Mouse (Mus musculus) stomach, embryonic 14.5 days (tissue): ENCODE measurements around the gene Bax. TPM values are rescaled to one million over a fixed set of nuclear protein-coding genes. Genes with fewer than 3 reads are reported as not detected.

Experiments used
- ATAC-seq: fragments of 200-750 bp; cut with Nextera tagmentation; 2 replicates; pipeline ENCODE4 v1.8.0; 2017; ENCODE audit warnings: low read depth, moderate TSS enrichment; ENCODE audit not compliant: insufficient number of reproducible peaks, insufficient read depth, low FRiP score
- H3K27ac ChIP-seq: fragments of 300-500 bp; sonication (generic); 2 replicates; pipeline ENCODE4 v1.5.1; 2014; ENCODE audit warnings: mild to moderate bottlenecking, low read length, moderate library complexity, mixed read lengths
- H3K27me3 ChIP-seq: fragments of 300-500 bp; sonication (generic); 2 replicates; pipeline ENCODE4 v1.6.1; 2014; ENCODE audit warnings: low read length, control low read depth, mixed read lengths; ENCODE audit not compliant: control insufficient read depth, insufficient read depth
- H3K36me3 ChIP-seq: fragments of 300-500 bp; sonication (generic); 2 replicates; pipeline ENCODE4 v1.6.1; 2014; ENCODE audit warnings: mild to moderate bottlenecking, control low read depth, low read length, moderate library complexity, mixed read lengths; ENCODE audit not compliant: control insufficient read depth, insufficient read depth
- H3K4me1 ChIP-seq: fragments of 300-500 bp; sonication (generic); 2 replicates; pipeline ENCODE4 v1.6.1; 2014; ENCODE audit warnings: low read length, control low read depth, mixed read lengths; ENCODE audit not compliant: control insufficient read depth, insufficient read depth
- H3K4me2 ChIP-seq: fragments of 300-500 bp; sonication (generic); replicated peaks from 2 replicates; pipeline ENCODE4 v1.6.1; 2014; ENCODE audit warnings: low read depth, low read length, control low read depth
- H3K4me3 ChIP-seq: fragments of 300-500 bp; sonication (generic); 2 replicates; pipeline ENCODE4 v1.5.1; 2014; ENCODE audit warnings: low read depth, low read length, control low read depth
- H3K9ac ChIP-seq: fragments of 300-500 bp; sonication (generic); replicated peaks from 2 replicates; pipeline ENCODE4 v1.6.1; 2014; ENCODE audit warnings: low read depth, mild to moderate bottlenecking, control low read depth, low read length, moderate library complexity, mixed read lengths
- H3K9me3 ChIP-seq: fragments of 300-500 bp; sonication (generic); 2 replicates; pipeline ENCODE4 v1.6.1; 2016; ENCODE audit warnings: low read depth, low read length, control low read depth; ENCODE audit not compliant: control insufficient read depth
- WGBS: fragments of 180-500 bp; shearing (Covaris S2); extraction: QIAGEN DNeasy Blood & Tissue Kit; methylation state at CpG from one replicate; pipeline ENCODE4 v1.1.7; 2014; 5-methylcytosine and 5-hydroxymethylcytosine counted together
- microRNA-seq: library from miRNA; unstranded; fragments of <30 nt; microRNA quantifications from one replicate; pipeline ENCODE4, GENCODE M21; 2016
- polyA plus RNA-seq: library from polyadenylated mRNA; unstranded; fragments of >200 nt; fragmentation: Nextera tagmentation; extraction: Ambion mirVana; gene quantifications from 2 replicates; pipeline ENCODE4 v1.2.1, GENCODE M21; 2014

Bax gene
- polyA plus RNA-seq, 1 experiment from 2014 or later: 67.1 TPM

GRCm38 (mm10) chr7:45413113-45413863, 53.4 kb downstream of the Bax start, which contains the start of gene Ntf5:
TSS of gene Ntf5 (plus strand) at chr7:45413695.
- peaks cover 22% of the 10 kb centered on the region; the same call in 1 of the 2 replicates for H3K27me3 ChIP-seq

GRCm38 (mm10) chr7:45412421-45412820, 54.3 kb downstream of the Bax start:
- 78% methylated on average over 2 of the region's 2 CpGs for WGBS
- Histone ChIP-seq H3K9me3 (no peaks in the 10 kb centered on the region), H3K27me3 (peaks cover 31% of the 10 kb centered on the region), H3K4me1 (peaks cover 16% of the 10 kb centered on the region; the same call in 1 of the 2 replicates), H3K4me3 (no peak overlapping the region), H3K36me3 (no peaks in the 10 kb centered on the region), H3K4me2 (no peak overlapping the region), H3K9ac (no peak overlapping the region), H3K27ac (no peak overlapping the region)
- no peak for ATAC-seq

More at GRCm38 (mm10) chr7:45413113-45413863, 53.4 kb downstream of the Bax start, which contains the start of gene Ntf5:
- Histone ChIP-seq H3K4me1 (peaks cover 23% of the 10 kb centered on the region; the same call in 1 of the 2 replicates), H3K9me3 (no peaks in the 10 kb centered on the region), H3K4me3 (peak within 1 kb of the TSS; percentile 44), H3K27ac (peak within 1 kb of the TSS; percentile 52), H3K4me2 (peak within 1 kb of the TSS; percentile 80), H3K36me3 (no peaks in the 10 kb centered on the region), H3K9ac (peak within 1 kb of the TSS; percentile 39)
- WGBS: 2% methylated on average over 42 of the region's 45 CpGs
- ATAC-seq: peak; percentile 57

Small RNAs within 50 kb of the gene (microRNA-seq; reads per million reads assigned to microRNA genes)
- gene Gm22133: not detected

Other genes starting within 250 kb of the Bax start
- 2.2 and 3.5 TPM in 2 replicates for gene Cd37, start 227.8 kb downstream of the Bax start, polyA plus RNA-seq
- gene Slc6a16, start 225.8 kb downstream of the Bax start, polyA plus RNA-seq: not detected in 2 replicates
- gene Slc6a21, start 189.4 kb downstream of the Bax start, polyA plus RNA-seq: not detected in 2 replicates
- 18.3 and 23.5 TPM in 2 replicates for gene Trpm4, start 133.1 kb downstream of the Bax start, polyA plus RNA-seq
- 0.78 and 1.8 TPM in 2 replicates for gene Hrc, start 131.6 kb downstream of the Bax start, polyA plus RNA-seq
- 5.2 and 6.1 TPM in 2 replicates for gene Ppfia3, start 99.9 kb downstream of the Bax start, polyA plus RNA-seq
- 4.2 and 5.1 TPM in 2 replicates for gene Lin7b, start 96.3 kb downstream of the Bax start, polyA plus RNA-seq
- 118 and 124 TPM in 2 replicates for gene Snrnp70, start 71.2 kb downstream of the Bax start, polyA plus RNA-seq
- not detected in 2 replicates for gene Kcna7, start 61.2 kb downstream of the Bax start, polyA plus RNA-seq
- 4.1 and 4.5 TPM in 2 replicates for gene Ntf5, start 53.2 kb downstream of the Bax start, polyA plus RNA-seq
- gene Lhb, start 46.1 kb downstream of the Bax start, polyA plus RNA-seq: 0.52 TPM in 1 of 2 replicates, not detected in the other
- gene Gys1, start 32.1 kb downstream of the Bax start, polyA plus RNA-seq: 32.7 and 35.3 TPM in 2 replicates
- gene Ruvbl2, start 28.8 kb downstream of the Bax start, polyA plus RNA-seq: 132 and 135 TPM in 2 replicates
- gene Ftl1, start 7.0 kb downstream of the Bax start, polyA plus RNA-seq: 4,275 and 4,681 TPM in 2 replicates
- 1.7 and 2.9 TPM in 2 replicates for gene Tulp2, start 15.0 kb upstream of the Bax start, polyA plus RNA-seq
- gene Gm45808, start 19.9 kb upstream of the Bax start, polyA plus RNA-seq: not detected in 2 replicates
- gene Dhdh, start 21.9 kb upstream of the Bax start, polyA plus RNA-seq: 2.7 and 3.4 TPM in 2 replicates
- gene Nucb1, start 43.5 kb upstream of the Bax start, polyA plus RNA-seq: 199 TPM in 2 replicates
- gene Ppp1r15a, start 59.4 kb upstream of the Bax start, polyA plus RNA-seq: 12.7 and 18.3 TPM in 2 replicates
- gene Plekha4, start 59.4 kb upstream of the Bax start, polyA plus RNA-seq: 1.5 and 2.6 TPM in 2 replicates
- 1.8 and 1.9 TPM in 2 replicates for gene Hsd17b14, start 88.0 kb upstream of the Bax start, polyA plus RNA-seq
- 61.6 and 63.4 TPM in 2 replicates for gene Bcat2, start 103.3 kb upstream of the Bax start, polyA plus RNA-seq
- gene Fgf21, start 148.6 kb upstream of the Bax start, polyA plus RNA-seq: 0.36 and 0.55 TPM in 2 replicates
- gene Fut1, start 150.4 kb upstream of the Bax start, polyA plus RNA-seq: 0.63 and 0.78 TPM in 2 replicates
- 0.23 and 0.62 TPM in 2 replicates for gene Izumo1, start 154.9 kb upstream of the Bax start, polyA plus RNA-seq
- 6.2 and 7.8 TPM in 2 replicates for gene Rasip1, start 160.6 kb upstream of the Bax start, polyA plus RNA-seq
- gene Mamstr, start 173.1 kb upstream of the Bax start, polyA plus RNA-seq: 7.2 TPM in 2 replicates
- 5.7 and 6.1 TPM in 2 replicates for gene Fut2, start 199.5 kb upstream of the Bax start, polyA plus RNA-seq
- gene Ntn5, start 217.1 kb upstream of the Bax start, polyA plus RNA-seq: 0.67 and 1.0 TPM in 2 replicates
- 4.8 and 5.7 TPM in 2 replicates for gene Sec1, start 227.5 kb upstream of the Bax start, polyA plus RNA-seq
- gene Car11, start 232.9 kb upstream of the Bax start, polyA plus RNA-seq: 10.4 and 11.4 TPM in 2 replicates
- gene Dbp, start 238.2 kb upstream of the Bax start, polyA plus RNA-seq: 6.4 and 6.7 TPM in 2 replicates
- gene Rpl18, start 248.6 kb upstream of the Bax start, polyA plus RNA-seq: 1,227 and 1,272 TPM in 2 replicates